Mouse (Mus musculus) liver, adult 2 months (tissue): Measurements from ENCODE around the gene Smtn. TPM values are rescaled to one million over a fixed set of nuclear protein-coding genes. Genes with fewer than 3 reads are reported as not detected.
A peak's percentile ranks its signal among the peaks of the same experiment; 100 is the strongest.

ENCODE experiments used
- DNase-seq: peaks from one replicate; pipeline ENCODE4 v3.0.0-alpha.2; 2011; ENCODE audit warnings: low read depth, low spot score; ENCODE audit errors: extremely low read depth
- H3K27ac ChIP-seq: fragments of 200-500 bp; replicated peaks from 2 replicates; pipeline ENCODE4 v1.5.1; 2012; ENCODE audit warnings: low read depth, mild to moderate bottlenecking, control low read depth, inconsistent platforms, low read length; ENCODE audit not compliant: insufficient read depth
- H3K27me3 ChIP-seq: fragments of 200-500 bp; 2 replicates; pipeline ENCODE4 v1.6.1; 2012; ENCODE audit warnings: mild to moderate bottlenecking, moderate library complexity, low read length, inconsistent platforms; ENCODE audit not compliant: control insufficient read depth, insufficient read depth
- H3K36me3 ChIP-seq: fragments of 200-500 bp; 2 replicates; pipeline ENCODE4 v1.6.1; 2012; ENCODE audit warnings: low read length, inconsistent platforms; ENCODE audit not compliant: control insufficient read depth, insufficient read depth
- H3K4me1 ChIP-seq: fragments of 200-500 bp; 2 replicates; pipeline ENCODE4 v1.6.1; 2011; ENCODE audit warnings: low read length; ENCODE audit not compliant: control insufficient read depth, insufficient read depth
- H3K4me3 ChIP-seq: fragments of 200-500 bp; 2 replicates; pipeline ENCODE4 v1.5.1; 2011; ENCODE audit warnings: low read depth, mild to moderate bottlenecking, control low read depth, low read length, moderate library complexity; ENCODE audit not compliant: insufficient read depth
- H3K79me2 ChIP-seq: fragments of 200-500 bp; 2 replicates; pipeline ENCODE4 v1.6.1; 2012; ENCODE audit warnings: inconsistent platforms, mild to moderate bottlenecking, low read length, moderate library complexity; ENCODE audit not compliant: control insufficient read depth, insufficient read depth
- H3K9ac ChIP-seq: fragments of 200-500 bp; 2 replicates; pipeline ENCODE4 v1.6.1; 2012; ENCODE audit warnings: low read depth, mild to moderate bottlenecking, control low read depth, inconsistent platforms, low read length
- CTCF ChIP-seq: fragments of 200-500 bp; IDR thresholded peaks from 2 replicates; pipeline ENCODE4 v1.5.1; 2011; ENCODE audit warnings: low read depth, low read length, control low read depth
- POLR2A ChIP-seq: fragments of 200-500 bp; IDR thresholded peaks from 2 replicates; pipeline ENCODE4 v1.6.1; 2011; ENCODE audit warnings: low read length, control low read depth; ENCODE audit not compliant: insufficient read depth; ENCODE audit errors: extremely low read depth
- WGBS: fragments of 180-500 bp; shearing (Covaris S2); methylation state at CpG from one replicate; pipeline ENCODE4 v1.1.7; 2018; 5-methylcytosine and 5-hydroxymethylcytosine counted together
- polyA plus RNA-seq: library from polyadenylated mRNA; depleted of rRNA; stranded (reverse); fragments of >200 nt; gene quantifications from 2 replicates; pipeline ENCODE4 v1.2.3, GENCODE M21; 2012
- total RNA-seq: library from RNA; depleted of rRNA; stranded (reverse); fragments of >200 nt; gene quantifications from 2 replicates; pipeline ENCODE4 v1.2.3, GENCODE M21; 2014

Gene Smtn
- total and polyA plus RNA-seq, 2 experiments: 2.2 to 2.9 TPM

DNA sequence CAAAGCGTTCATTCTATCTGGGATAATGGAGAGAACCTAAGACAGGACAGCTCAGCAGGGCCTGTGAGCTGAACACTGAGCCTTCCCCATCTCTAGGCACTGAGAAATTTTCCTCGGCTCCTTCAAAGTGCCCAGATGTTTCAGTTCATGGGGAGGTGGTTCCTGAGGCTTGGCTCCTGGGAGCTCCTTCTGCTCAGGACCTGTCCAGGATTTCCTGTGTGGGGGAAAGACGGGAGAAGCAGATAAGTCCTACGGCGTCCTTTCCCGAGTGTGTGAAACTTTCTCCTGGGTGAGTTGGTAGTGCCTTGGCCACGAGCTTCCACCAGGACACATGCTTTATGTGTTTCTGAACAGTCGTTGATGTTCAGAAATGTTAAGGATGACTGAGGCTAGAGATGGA is 29.9 kb upstream of the Smtn start:
- no peak for TF ChIP-seq CTCF
- TF ChIP-seq POLR2A: no peak
- no peaks in the 10 kb centered on the region for H3K27me3 ChIP-seq
- 81% methylated on average over 8 of the region's 8 CpGs for WGBS

DNA sequence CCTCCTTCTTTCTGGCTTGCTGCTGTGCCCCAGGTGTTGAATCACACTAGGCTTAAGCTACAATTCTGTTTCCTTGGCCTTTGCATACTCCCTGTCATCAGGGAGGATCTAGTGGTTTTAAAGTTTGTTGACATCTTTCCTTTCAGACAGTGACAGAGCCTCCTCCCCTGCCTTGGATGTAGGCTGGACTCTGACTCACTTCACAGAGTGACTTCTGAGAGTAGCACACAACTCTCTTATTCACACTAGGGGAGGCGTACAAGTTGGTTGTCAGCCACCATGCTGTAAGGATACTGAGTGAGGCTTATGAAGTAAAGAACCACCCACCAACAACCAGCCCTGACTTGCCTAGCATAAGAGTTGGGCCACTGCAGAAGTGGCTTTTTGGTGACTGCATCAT is 27.5 kb upstream of the Smtn start:
- TF ChIP-seq CTCF: no peak
- TF ChIP-seq POLR2A: no peak
- no peaks in the 10 kb centered on the region for H3K79me2 ChIP-seq
- H3K27me3 ChIP-seq: no peaks in the 10 kb centered on the region
- H3K36me3 ChIP-seq: no peaks in the 10 kb centered on the region
- H3K4me1 ChIP-seq: peaks cover 2% of the 10 kb centered on the region; the same call in 1 of the 2 replicates
- 93% methylated on average over 1 of the region's 1 CpGs for WGBS
- H3K27ac ChIP-seq: no peak overlapping the region
- H3K4me3 ChIP-seq: no peak overlapping the region
- no peak overlapping the region for H3K9ac ChIP-seq
- DNase-seq: no peak

More for the DNA sequence above, 29.9 kb upstream of the Smtn start:
- DNase-seq: no peak
- H3K4me1 ChIP-seq: peaks cover 8% of the 10 kb centered on the region
- H3K9ac ChIP-seq: no peak overlapping the region
- no peaks in the 10 kb centered on the region for H3K79me2 ChIP-seq
- no peak overlapping the region for H3K27ac ChIP-seq
- no peak overlapping the region for H3K4me3 ChIP-seq
- no peaks in the 10 kb centered on the region for H3K36me3 ChIP-seq

DNA sequence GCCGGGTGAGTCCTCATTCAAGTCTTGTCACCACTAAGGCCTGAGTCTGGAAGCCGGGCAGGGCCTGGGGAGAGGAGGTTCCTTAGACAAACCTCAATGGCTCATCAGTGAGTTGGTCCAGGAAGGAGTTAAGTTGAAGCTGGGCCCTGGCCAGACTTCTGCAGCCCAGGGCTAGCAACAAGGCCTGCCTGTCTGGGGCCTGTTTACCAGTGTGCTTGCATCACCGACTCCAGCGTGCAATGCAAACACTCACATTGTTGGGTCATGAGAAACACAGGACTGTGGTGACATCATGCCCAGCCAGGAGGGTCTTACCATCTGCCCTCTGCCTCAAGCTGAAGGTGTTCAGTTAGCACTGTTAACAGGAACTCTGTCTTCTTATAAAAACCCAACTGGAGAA is 25.6 kb upstream of the Smtn start:
- Histone ChIP-seq H3K36me3 (no peaks in the 10 kb centered on the region), H3K4me3 (no peak overlapping the region), H3K79me2 (no peaks in the 10 kb centered on the region), H3K27ac (no peak overlapping the region), H3K4me1 (peaks cover 2% of the 10 kb centered on the region; the same call in 1 of the 2 replicates), H3K27me3 (no peaks in the 10 kb centered on the region), H3K9ac (no peak overlapping the region)
- TF ChIP-seq CTCF (no peak), POLR2A (no peak)
- WGBS: 47% methylated on average over 4 of the region's 4 CpGs
- DNase-seq: no peak

DNA sequence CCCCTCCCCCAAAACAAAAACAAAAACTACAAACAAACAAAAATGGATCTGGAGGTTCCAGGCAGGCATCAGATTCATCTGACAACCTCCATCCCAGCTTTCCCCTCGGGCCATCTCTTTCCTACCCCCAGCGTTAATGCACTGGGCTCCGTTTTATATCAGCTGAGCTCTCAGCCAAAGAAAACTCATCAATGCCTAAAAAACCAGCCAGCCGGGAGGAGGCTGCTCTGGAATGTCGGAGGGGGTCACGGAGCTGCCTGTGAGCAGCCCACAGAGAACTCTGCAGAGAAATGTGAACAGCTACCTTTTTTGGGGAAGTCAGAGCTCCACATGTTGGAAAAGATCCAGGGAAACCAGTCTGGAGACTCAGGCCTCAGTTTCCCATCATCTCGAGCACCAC is 24.0 kb upstream of the Smtn start:
- 68% methylated on average over 7 of the region's 7 CpGs for whole genome bisulfite sequencing
- DNase-seq: no peak
- no peaks in the 10 kb centered on the region for H3K27me3 ChIP-seq
- peaks cover 2% of the 10 kb centered on the region; the same call in 1 of the 2 replicates for H3K4me1 ChIP-seq
- no peaks in the 10 kb centered on the region for H3K79me2 ChIP-seq
- no peak for TF ChIP-seq CTCF
- no peak for TF ChIP-seq POLR2A
- no peaks in the 10 kb centered on the region for H3K36me3 ChIP-seq
- no peak overlapping the region for H3K4me3 ChIP-seq
- H3K9ac ChIP-seq: no peak overlapping the region
- H3K27ac ChIP-seq: 0 out of 2 replicates have a peak overlapping the region, but pooled peaks have one; percentile 37

DNA sequence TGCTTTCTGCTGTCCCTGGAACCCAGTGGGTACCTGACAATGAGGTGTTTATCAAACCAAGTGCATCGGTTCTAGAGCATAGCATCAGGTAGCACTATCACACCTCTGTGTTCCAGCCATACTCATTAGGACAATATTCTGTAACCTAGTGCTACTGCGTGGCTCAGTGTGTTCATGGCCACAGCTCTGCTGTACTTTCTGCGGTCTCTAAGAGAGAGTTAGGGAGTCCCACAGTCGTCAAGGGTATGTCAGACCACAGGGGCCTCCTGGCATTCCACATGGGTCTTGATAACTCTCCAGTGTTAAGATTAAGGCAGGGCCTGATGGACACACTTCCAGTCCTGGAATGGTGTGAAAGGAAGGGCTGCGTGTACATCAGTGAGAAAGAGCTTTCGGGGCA is 23.4 kb upstream of the Smtn start:
- DNase-seq: no peak
- no peaks in the 10 kb centered on the region for H3K36me3 ChIP-seq
- peaks cover 2% of the 10 kb centered on the region; the same call in 1 of the 2 replicates for H3K4me1 ChIP-seq
- no peaks in the 10 kb centered on the region for H3K27me3 ChIP-seq
- H3K4me3 ChIP-seq: no peak overlapping the region
- WGBS: 95% methylated on average over 6 of the region's 6 CpGs
- TF ChIP-seq POLR2A (no peak), CTCF (no peak)
- H3K27ac ChIP-seq: no peak overlapping the region
- no peak overlapping the region for H3K9ac ChIP-seq
- no peaks in the 10 kb centered on the region for H3K79me2 ChIP-seq

DNA sequence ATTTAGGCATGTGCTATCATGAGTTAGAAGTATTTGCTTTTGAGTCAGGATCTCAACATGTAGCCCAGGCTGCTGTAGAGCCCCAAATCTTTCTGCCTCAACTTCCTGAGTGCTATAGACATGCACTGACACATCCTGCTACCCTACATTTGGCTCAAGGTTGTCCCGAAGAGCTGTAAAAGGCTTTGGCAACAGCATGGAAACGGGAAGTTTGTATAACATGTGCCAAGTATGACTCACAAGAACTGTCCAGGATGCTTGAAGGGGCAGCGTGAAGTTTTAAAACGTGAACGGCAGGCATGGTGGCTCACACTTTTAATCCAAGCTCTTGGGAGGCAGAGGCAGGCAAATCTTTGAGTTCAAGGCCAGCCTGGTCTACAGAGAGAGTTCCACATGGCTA is 19.8 kb upstream of the Smtn start:
- 68% methylated on average over 5 of the region's 5 CpGs for WGBS
- no peaks in the 10 kb centered on the region for H3K27me3 ChIP-seq
- peak; percentile 45 for DNase-seq
- H3K4me1 ChIP-seq: no peaks in the 10 kb centered on the region
- no peaks in the 10 kb centered on the region for H3K79me2 ChIP-seq
- no peak overlapping the region for H3K27ac ChIP-seq
- TF ChIP-seq POLR2A (no peak), CTCF (no peak)
- no peaks in the 10 kb centered on the region for H3K36me3 ChIP-seq
- H3K4me3 ChIP-seq: no peak overlapping the region
- H3K9ac ChIP-seq: no peak overlapping the region
